Mouse (Mus musculus): ENCODE results near the gene Gm6205.
"Not testable (repeated sequence)": the region's sequence is repeated elsewhere in the genome, so short reads cannot be mapped to it uniquely, and the experiment has no call there.

Gm6205 gene

GRCm38 (mm10) chr5:94648082-94648481, at the start of gene Gm6205:
TSS of gene Gm6205 (plus strand) at chr5:94648382.
- DNase-seq (ENCODE audit: low read depth), result not testable (repeated sequence)

GRCm38 (mm10) chr5:94616242-94616641, 31.9 kb upstream of the Gm6205 start, which contains the start of gene Gm3147:
TSS of gene Gm3147 (minus strand) at chr5:94616342.
- DNase-seq (ENCODE audit: low read depth), result not testable (repeated sequence)

GRCm38 (mm10) chr5:94623679-94624078, 24.5 kb upstream of the Gm6205 start, which contains the start of gene Gm6509:
TSS of gene Gm6509 (plus strand) at chr5:94623979.
- DNase-seq (ENCODE audit: low read depth), result not testable (repeated sequence)

Data from naive thymus-derived CD4-positive, alpha-beta T cell, adult 2 months (primary cell).